Mouse (Mus musculus): ENCODE data around the gene Fbxo42. TPM values are rescaled to one million over a fixed set of nuclear protein-coding genes. Genes with fewer than 3 reads are reported as not detected.
"Not testable (repeated sequence)": the region's sequence is repeated elsewhere in the genome, so short reads cannot be mapped to it uniquely, and the experiment has no call there.

The Fbxo42 gene
- total RNA-seq, 2 experiments from 2014 or later: 10.2 to 15.3 TPM

GRCm38 (mm10) chr4:141134751-141135530 lies 12.8 kb upstream of the Fbxo42 start:
- ATAC-seq (replicated peaks; ENCODE audit: low FRiP score, low TSS enrichment, poor library complexity, severe bottlenecking): no peak

GRCm38 (mm10) chr4:141136126-141136525 lies 11.6 kb upstream of the Fbxo42 start:
- no peak for ATAC-seq (replicated peaks; ENCODE audit: low FRiP score, low TSS enrichment, poor library complexity, severe bottlenecking)

GRCm38 (mm10) chr4:141137740-141138139 lies 10.0 kb upstream of the Fbxo42 start:
- ATAC-seq (replicated peaks; ENCODE audit: low FRiP score, low TSS enrichment, poor library complexity, severe bottlenecking): not testable (repeated sequence)

- ATAC-seq (replicated peaks; ENCODE audit: low FRiP score, low TSS enrichment, poor library complexity, severe bottlenecking): 0 out of 2 replicates have a peak, but pooled peaks have one; percentile 4
Measured at GRCm38 (mm10) chr4:141138425-141139115, 9.1 kb upstream of the Fbxo42 start.

GRCm38 (mm10) chr4:141139116-141139970 lies 8.4 kb upstream of the Fbxo42 start, which contains the start of gene Szrd1:
Gene Szrd1 (minus strand): TSS chr4:141139775.
- ATAC-seq (replicated peaks; ENCODE audit: low FRiP score, low TSS enrichment, poor library complexity, severe bottlenecking): peak; percentile 90

- not testable (repeated sequence) for ATAC-seq (replicated peaks; ENCODE audit: low FRiP score, low TSS enrichment, poor library complexity, severe bottlenecking)
Measured at GRCm38 (mm10) chr4:141140354-141140753, 7.4 kb upstream of the Fbxo42 start.

- no peak for ATAC-seq (replicated peaks; ENCODE audit: low FRiP score, low TSS enrichment, poor library complexity, severe bottlenecking)
Measured at GRCm38 (mm10) chr4:141140967-141141366, 6.7 kb upstream of the Fbxo42 start.

- 0 out of 2 replicates have a peak, but pooled peaks have one; percentile 30 for ATAC-seq (replicated peaks; ENCODE audit: low FRiP score, low TSS enrichment, poor library complexity, severe bottlenecking)
Measured at GRCm38 (mm10) chr4:141142285-141142811, 5.4 kb upstream of the Fbxo42 start.

DNA sequence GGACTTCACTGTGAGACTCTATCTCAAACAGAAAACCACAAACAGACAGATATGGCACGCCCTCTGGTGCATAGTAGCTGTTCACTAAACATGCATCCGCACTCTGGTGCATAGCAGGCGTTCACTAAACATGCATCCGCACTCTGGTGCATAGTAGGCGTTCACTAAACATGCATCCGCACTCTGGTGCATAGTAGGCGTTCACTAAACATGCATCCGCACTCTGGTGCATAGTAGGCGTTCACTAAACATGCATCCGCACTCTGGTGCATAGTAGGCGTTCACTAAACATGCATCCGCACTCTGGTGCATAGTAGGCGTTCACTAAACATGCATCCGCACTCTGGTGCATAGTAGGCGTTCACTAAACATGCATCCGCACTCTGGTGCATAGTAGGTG lies 2.6 kb upstream of the Fbxo42 start:
- ATAC-seq (replicated peaks; ENCODE audit: low FRiP score, low TSS enrichment, poor library complexity, severe bottlenecking): not testable (repeated sequence)

- no peak for ATAC-seq (replicated peaks; ENCODE audit: low FRiP score, low TSS enrichment, poor library complexity, severe bottlenecking)
Measured at GRCm38 (mm10) chr4:141146491-141147033, 1.2 kb upstream of the Fbxo42 start.

GRCm38 (mm10) chr4:141148009-141148801 lies 492 bp downstream of the Fbxo42 start:
- ATAC-seq (replicated peaks; ENCODE audit: low FRiP score, low TSS enrichment, poor library complexity, severe bottlenecking): peak; percentile 59

- ATAC-seq (replicated peaks; ENCODE audit: low FRiP score, low TSS enrichment, poor library complexity, severe bottlenecking): no peak
Measured at GRCm38 (mm10) chr4:141149116-141149515, 1.4 kb downstream of the Fbxo42 start.

DNA sequence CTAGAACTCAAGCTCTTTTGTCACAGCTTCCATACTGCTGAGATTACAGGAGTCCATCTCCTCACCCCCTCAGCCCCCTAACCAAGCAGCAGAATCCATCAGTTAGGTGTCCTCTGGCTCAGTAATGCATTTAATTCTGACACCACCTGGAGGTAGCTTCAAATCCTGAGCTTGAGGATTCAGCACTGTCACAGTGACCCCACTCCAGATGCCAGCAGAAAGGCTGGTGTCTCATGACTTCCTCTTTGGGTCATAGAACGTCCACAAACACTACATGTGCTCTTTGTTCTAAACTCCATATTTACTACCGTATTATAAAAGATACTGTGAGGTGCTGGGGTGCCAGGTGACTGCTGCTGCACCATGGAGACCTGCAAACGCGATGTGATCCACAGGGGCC lies 9.8 kb downstream of the Fbxo42 start:
- no peak for ATAC-seq (replicated peaks; ENCODE audit: low FRiP score, low TSS enrichment, poor library complexity, severe bottlenecking)

DNA sequence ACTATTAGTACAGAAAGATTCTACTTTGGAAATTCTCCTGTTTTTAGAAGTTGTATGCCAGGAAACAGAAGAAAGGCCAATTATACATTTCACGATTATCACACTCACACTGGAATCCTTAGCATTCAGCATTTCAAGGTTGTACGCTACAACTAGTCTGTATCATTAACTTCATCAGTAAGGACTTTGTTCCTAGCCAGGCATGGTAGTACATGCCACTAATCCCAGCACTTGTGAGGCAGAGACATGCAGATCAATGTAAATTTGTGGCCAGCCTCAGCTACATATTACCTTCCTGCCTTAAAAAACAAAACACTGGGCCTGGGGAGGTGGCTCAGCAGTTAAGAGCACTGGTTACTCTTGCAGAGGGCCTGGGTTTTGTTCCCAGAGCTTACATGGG lies 10.9 kb downstream of the Fbxo42 start:
- ATAC-seq (replicated peaks; ENCODE audit: low FRiP score, low TSS enrichment, poor library complexity, severe bottlenecking): no peak

DNA sequence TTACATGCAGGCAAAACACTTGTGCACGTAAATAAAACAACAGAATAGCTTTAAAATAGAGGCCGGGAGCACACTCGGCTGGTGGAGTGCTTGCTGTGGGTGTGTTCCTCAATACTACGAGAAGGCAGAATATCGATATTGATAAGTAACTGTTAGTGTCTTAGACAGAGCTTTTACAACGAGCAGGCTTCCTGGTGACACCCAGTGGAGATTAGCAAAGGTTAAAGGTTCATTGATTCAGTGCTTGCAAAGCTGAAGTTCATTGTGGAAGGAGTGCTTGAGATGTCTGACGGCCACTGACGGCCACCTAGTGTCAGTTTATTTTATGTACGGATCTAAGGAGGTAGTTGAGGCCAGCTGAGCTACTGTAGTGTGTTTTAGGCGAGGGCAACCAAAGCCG lies 11.4 kb downstream of the Fbxo42 start:
- ATAC-seq (replicated peaks; ENCODE audit: low FRiP score, low TSS enrichment, poor library complexity, severe bottlenecking): peak; percentile 32

DNA sequence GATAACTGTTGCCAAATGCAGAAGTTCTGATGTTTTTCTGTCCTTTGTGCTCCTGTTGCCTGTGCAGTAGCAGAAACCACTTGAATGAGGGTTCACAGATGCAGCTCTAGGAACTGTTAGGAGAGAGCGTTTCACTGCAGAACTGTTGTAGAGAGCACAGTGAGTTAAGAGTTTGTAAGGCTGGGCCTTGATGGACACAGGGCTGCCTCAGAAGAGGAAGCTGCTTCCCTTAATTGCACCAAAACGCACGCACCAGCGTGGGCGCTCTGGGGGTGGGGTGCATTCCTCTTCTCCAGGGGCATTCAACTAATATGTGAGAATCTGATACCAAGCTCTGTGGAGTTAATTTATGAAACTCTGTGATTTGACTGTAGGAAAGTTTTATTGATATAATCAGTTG lies 12.0 kb downstream of the Fbxo42 start:
- no peak for ATAC-seq (replicated peaks; ENCODE audit: low FRiP score, low TSS enrichment, poor library complexity, severe bottlenecking)

GRCm38 (mm10) chr4:141160193-141160592 lies 12.5 kb downstream of the Fbxo42 start:
- no peak for ATAC-seq (replicated peaks; ENCODE audit: low FRiP score, low TSS enrichment, poor library complexity, severe bottlenecking)

DNA sequence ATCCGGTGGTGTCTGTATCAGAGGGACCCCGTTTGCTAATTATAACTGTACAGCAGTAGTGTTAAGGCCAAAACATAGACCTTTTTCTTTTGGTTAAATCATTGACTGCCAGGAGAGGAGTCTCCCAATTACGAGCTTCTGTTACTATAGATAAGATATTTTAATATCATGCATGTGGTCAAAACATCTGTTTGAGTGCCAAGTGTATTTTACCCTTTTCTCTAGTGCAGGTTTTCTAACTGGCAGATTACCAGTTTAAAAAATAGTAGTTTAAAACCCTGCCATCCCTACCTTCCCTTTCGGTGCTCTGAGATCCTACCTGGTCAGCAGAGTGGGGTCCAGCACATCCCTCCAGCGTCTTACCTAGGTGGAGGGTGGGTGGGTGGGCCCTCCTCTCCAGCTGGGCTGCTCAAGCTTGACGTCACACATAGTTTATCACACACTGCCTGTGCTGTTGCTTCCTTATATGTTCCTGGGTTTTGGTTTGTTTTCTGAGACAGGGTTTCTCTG lies 14.0 kb downstream of the Fbxo42 start:
- ATAC-seq (replicated peaks; ENCODE audit: low FRiP score, low TSS enrichment, poor library complexity, severe bottlenecking): peak; percentile 80

All from megakaryocyte-erythroid progenitor cell, adult 5-6 weeks (primary cell).